Mouse (Mus musculus): ENCODE results near the gene Gxylt2. TPM values are rescaled to one million over a fixed set of nuclear protein-coding genes. Genes with fewer than 3 reads are reported as not detected.

Gxylt2 gene
- polyA plus RNA-seq, 1 experiment from 2014 or later, result 1.4 TPM

DNA sequence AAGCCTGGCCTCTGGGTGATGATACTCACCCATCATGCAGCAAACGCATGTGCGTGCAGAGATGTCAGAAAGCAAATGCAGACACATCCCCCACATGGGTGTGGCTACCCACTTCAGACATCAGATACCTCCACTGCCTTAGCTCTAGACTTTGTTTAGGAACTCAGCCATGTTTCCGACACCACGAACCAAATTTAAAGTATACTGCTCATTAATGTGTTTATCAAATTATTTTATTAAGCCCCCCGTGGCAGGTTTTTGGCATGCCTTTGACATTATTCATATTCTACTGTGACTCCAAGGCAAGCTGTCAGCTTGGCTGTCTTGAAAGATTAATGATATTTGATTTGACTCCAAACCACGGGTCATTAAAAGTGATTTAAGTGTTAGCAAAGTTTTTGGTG, 15.6 kb downstream of the Gxylt2 start:
- 54% methylated on average over 6 of the region's 6 CpGs for WGBS
- Histone ChIP-seq H3K9me3 (ENCODE audit: control insufficient read depth, low read length) (no peaks in the 10 kb centered on the region), H3K27ac (ENCODE audit: low read depth) (no peak overlapping the region), H3K4me1 (replicated peaks; ENCODE audit: control insufficient read depth, insufficient read depth, low read length) (no peaks in the 10 kb centered on the region), H3K4me3 (ENCODE audit: low read depth, low read length) (no peak overlapping the region), H3K9ac (ENCODE audit: low read length) (no peak overlapping the region), H3K4me2 (ENCODE audit: low read length) (no peak overlapping the region), H3K27me3 (replicated peaks; ENCODE audit: control insufficient read depth, insufficient read depth, low read length) (no peaks in the 10 kb centered on the region), H3K36me3 (ENCODE audit: control insufficient read depth, insufficient read depth, low read length) (no peaks in the 10 kb centered on the region)
- ATAC-seq (replicated peaks; ENCODE audit: low FRiP score, low TSS enrichment, low read depth) (no peak), DNase-seq (ENCODE audit: low spot score) (no peak)

DNA sequence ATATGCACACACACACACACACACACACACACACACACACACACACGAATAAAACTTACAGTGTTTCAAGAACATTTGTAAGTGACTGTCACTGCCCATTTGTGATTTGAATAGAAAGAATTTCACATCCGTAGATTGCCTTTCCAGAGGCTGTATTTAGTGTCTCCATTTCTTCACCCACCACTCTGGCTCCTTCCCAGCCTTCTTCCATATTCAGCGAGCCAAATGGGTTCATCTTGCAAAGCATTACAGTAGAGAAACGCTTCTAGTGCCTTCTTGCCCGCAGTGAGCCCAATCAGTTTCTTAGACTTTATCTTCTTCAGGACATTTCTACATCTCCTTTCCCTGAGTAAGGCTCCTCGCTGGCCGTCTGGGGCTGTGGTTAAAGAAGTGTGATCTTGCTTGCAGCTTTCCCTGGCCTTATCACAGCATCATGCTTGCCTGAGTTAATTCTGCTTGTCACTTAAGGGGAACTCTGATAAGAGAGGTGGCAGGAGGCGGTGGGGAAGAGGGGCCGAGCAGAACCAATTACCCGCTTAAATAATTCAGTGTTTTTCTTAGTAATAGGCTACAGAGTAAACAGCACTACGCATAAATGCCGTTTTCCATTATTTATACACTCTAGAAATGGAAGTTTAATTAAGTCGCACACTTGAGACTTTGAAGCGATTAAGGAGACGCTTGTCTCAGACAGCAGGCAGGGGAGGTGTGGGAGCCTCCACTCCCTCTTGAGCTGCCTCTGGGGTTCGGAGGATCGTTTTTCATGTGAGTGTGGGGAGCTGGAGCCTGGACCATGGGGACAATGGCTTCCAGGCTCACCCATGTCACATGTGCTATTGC, 16.6 kb downstream of the Gxylt2 start:
- 44% methylated on average over 17 of the region's 17 CpGs for WGBS
- Histone ChIP-seq H3K4me2 (ENCODE audit: low read length) (no peak overlapping the region), H3K27me3 (replicated peaks; ENCODE audit: control insufficient read depth, insufficient read depth, low read length) (no peaks in the 10 kb centered on the region), H3K36me3 (ENCODE audit: control insufficient read depth, insufficient read depth, low read length) (no peaks in the 10 kb centered on the region), H3K4me1 (replicated peaks; ENCODE audit: control insufficient read depth, insufficient read depth, low read length) (no peaks in the 10 kb centered on the region), H3K27ac (ENCODE audit: low read depth) (no peak overlapping the region), H3K9ac (ENCODE audit: low read length) (no peak overlapping the region), H3K4me3 (ENCODE audit: low read depth, low read length) (no peak overlapping the region), H3K9me3 (ENCODE audit: control insufficient read depth, low read length) (no peaks in the 10 kb centered on the region)
- ATAC-seq (replicated peaks; ENCODE audit: low FRiP score, low TSS enrichment, low read depth) (no peak), DNase-seq (ENCODE audit: low spot score) (no peak)

DNA sequence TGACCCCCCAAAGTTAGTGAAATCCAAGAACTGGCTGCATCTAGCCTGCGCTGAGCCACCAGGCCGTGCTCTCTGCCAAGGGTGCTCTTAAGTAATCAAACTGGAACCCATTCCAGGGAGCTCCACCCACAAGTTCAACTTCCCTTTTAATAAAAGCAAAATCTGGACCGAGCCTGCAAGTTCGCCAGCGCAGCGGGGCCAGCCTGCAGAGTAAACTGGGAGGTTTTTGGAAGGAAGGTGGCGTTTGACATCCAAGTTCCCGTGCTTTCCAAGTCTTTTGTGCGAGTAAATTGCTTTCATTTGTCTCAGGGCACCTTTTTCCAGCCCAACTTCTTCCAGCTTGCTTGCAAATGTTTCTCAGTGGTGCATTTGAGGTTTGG, 27.5 kb downstream of the Gxylt2 start:
- DNase-seq (ENCODE audit: low spot score) (no peak), ATAC-seq (replicated peaks; ENCODE audit: low FRiP score, low TSS enrichment, low read depth) (no peak)
- Histone ChIP-seq H3K9ac (ENCODE audit: low read length) (no peak overlapping the region), H3K9me3 (ENCODE audit: control insufficient read depth, low read length) (no peaks in the 10 kb centered on the region), H3K27ac (ENCODE audit: low read depth) (no peak overlapping the region), H3K36me3 (ENCODE audit: control insufficient read depth, insufficient read depth, low read length) (no peaks in the 10 kb centered on the region), H3K4me2 (ENCODE audit: low read length) (no peak overlapping the region), H3K27me3 (replicated peaks; ENCODE audit: control insufficient read depth, insufficient read depth, low read length) (no peaks in the 10 kb centered on the region), H3K4me1 (replicated peaks; ENCODE audit: control insufficient read depth, insufficient read depth, low read length) (0 out of 2 replicates have a peak, but pooled peaks cover 3% of the 10 kb centered on the region), H3K4me3 (ENCODE audit: low read depth, low read length) (no peak overlapping the region)
- WGBS, result 61% methylated on average over 9 of the region's 9 CpGs

DNA sequence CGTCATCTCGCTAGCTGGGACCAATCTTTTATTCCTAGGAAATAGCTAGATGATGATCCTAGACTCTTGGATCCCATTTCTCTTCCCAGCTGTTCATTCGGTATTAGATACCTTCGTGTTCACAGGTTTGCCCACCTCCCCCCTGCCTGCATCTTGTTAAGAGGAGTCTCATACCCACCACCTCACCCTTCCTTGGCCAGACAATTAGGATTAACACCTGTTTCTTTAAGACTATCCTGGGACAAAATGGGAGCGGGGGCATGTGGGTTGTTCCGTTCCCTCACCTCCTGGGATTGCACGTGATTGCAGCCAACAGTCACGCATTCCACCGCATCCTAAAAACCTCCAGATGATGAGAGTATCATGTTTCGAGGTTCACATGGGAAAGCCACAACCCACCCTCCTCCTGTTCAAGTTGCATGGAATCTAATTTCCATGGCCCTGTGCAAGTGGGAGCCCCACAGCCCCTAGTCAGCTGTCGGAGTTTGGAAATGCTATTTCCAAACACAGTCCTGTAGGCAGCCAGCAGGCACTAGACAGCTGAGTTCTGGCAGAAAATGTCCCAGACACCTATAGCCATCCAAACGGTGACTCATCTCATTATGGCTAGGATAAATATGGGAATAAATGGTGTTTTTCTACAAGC, 28.0 kb downstream of the Gxylt2 start:
- no peak for ATAC-seq (replicated peaks; ENCODE audit: low FRiP score, low TSS enrichment, low read depth)

DNA sequence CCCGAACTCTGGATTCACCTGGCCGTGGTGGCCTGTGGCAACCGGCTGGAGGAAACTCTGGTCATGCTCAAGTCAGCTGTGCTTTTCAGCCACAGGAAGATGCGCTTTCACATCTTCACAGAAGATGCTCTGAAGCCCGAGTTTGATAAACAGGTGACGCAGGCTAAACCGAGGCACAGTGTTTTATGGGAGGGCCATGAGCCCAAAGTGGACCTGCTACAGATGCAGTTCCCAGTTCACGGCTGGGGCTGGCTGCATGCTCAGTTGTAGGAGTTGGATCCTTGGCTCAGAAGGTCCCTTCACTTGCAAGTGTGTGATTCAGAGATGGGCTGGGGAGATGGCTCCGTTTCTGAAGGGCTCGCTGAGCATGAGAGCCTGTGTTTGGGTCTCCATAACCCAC, 28.7 kb downstream of the Gxylt2 start:
- DNase-seq (ENCODE audit: low spot score) (no peak), ATAC-seq (replicated peaks; ENCODE audit: low FRiP score, low TSS enrichment, low read depth) (no peak)
- 0 out of 2 replicates have a peak, but pooled peaks cover 3% of the 10 kb centered on the region for H3K4me1 ChIP-seq (replicated peaks; ENCODE audit: control insufficient read depth, insufficient read depth, low read length)
- no peak overlapping the region for H3K9ac ChIP-seq (ENCODE audit: low read length)
- no peak overlapping the region for H3K4me3 ChIP-seq (ENCODE audit: low read depth, low read length)
- no peak overlapping the region for H3K27ac ChIP-seq (ENCODE audit: low read depth)
- no peak overlapping the region for H3K4me2 ChIP-seq (ENCODE audit: low read length)
- H3K36me3 ChIP-seq (ENCODE audit: control insufficient read depth, insufficient read depth, low read length), result no peaks in the 10 kb centered on the region
- no peaks in the 10 kb centered on the region for H3K9me3 ChIP-seq (ENCODE audit: control insufficient read depth, low read length)
- 89% methylated on average over 10 of the region's 10 CpGs for WGBS
- no peaks in the 10 kb centered on the region for H3K27me3 ChIP-seq (replicated peaks; ENCODE audit: control insufficient read depth, insufficient read depth, low read length)

More for the DNA sequence above, 28.0 kb downstream of the Gxylt2 start:
- DNase-seq (ENCODE audit: low spot score), result no peak
- no peaks in the 10 kb centered on the region for H3K9me3 ChIP-seq (ENCODE audit: control insufficient read depth, low read length)
- H3K9ac ChIP-seq (ENCODE audit: low read length), result no peak overlapping the region
- H3K4me3 ChIP-seq (ENCODE audit: low read depth, low read length), result no peak overlapping the region
- 48% methylated on average over 12 of the region's 12 CpGs for WGBS
- H3K4me1 ChIP-seq (replicated peaks; ENCODE audit: control insufficient read depth, insufficient read depth, low read length), result 0 out of 2 replicates have a peak, but pooled peaks cover 3% of the 10 kb centered on the region
- H3K27ac ChIP-seq (ENCODE audit: low read depth), result no peak overlapping the region
- no peaks in the 10 kb centered on the region for H3K36me3 ChIP-seq (ENCODE audit: control insufficient read depth, insufficient read depth, low read length)
- H3K27me3 ChIP-seq (replicated peaks; ENCODE audit: control insufficient read depth, insufficient read depth, low read length), result no peaks in the 10 kb centered on the region
- no peak overlapping the region for H3K4me2 ChIP-seq (ENCODE audit: low read length)

DNA sequence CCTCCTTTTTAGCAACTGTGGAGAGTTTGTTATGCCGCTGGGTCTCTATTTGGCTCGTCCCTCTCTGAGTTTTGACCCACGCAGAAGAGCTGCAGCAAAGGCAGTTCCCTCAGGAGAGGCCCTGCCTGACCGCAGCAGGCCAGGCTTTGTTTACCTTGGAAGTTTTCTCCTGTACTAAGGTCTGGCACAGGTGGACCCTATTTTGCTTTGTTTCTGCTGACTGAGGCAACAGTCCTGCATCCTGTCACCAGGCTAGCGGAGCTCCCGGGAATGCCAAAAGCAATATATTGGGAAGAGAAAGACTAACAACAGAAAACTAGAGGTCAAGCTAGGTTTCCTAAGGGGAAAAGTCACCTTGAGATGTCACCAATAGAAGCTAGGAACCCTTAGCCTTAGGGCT, 29.8 kb downstream of the Gxylt2 start:
- no peak for DNase-seq (ENCODE audit: low spot score)
- Histone ChIP-seq H3K27ac (ENCODE audit: low read depth) (no peak overlapping the region), H3K4me2 (ENCODE audit: low read length) (no peak overlapping the region), H3K27me3 (replicated peaks; ENCODE audit: control insufficient read depth, insufficient read depth, low read length) (no peaks in the 10 kb centered on the region), H3K36me3 (ENCODE audit: control insufficient read depth, insufficient read depth, low read length) (no peaks in the 10 kb centered on the region), H3K4me1 (replicated peaks; ENCODE audit: control insufficient read depth, insufficient read depth, low read length) (0 out of 2 replicates have a peak, but pooled peaks cover 3% of the 10 kb centered on the region), H3K4me3 (ENCODE audit: low read depth, low read length) (no peak overlapping the region), H3K9me3 (ENCODE audit: control insufficient read depth, low read length) (no peaks in the 10 kb centered on the region), H3K9ac (ENCODE audit: low read length) (no peak overlapping the region)
- ATAC-seq (replicated peaks; ENCODE audit: low FRiP score, low TSS enrichment, low read depth), result no peak
- 66% methylated on average over 6 of the region's 6 CpGs for whole genome bisulfite sequencing

DNA sequence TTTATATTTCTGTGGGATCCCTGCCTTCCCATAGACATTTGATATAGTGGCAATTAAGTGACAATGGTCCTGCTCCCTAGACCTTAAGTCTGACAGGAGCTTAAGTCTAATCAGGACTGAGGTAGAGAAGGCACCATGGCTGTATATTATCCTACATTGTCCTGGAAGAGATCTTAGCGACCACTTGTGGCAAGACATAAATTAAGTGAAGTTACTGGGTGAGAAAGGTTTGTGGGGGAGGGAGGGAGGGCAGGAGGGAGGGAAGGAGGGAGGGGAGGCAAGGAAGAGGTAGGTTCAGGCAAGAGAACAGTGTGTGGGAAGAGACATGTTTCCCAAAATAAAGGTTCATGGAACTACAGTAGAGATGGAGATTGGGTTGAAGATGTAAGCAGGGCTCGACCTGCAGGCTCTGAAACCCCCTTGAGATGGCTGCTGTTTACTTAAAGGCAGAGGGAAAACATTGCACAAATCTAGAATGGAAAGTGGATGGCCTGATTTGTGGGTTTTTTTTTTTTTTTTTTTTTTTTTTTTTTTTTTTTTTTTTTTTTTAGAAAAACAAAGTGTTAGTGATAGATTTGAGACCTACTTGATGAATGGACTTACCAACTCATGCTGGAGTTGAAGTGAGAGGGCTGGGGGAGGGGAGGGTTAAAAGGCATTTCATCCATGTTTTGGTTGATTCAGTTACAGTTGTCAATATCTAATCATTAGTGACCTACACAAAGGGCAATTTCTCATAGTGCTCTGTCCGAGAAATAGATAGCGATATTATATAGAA, 54.1 kb downstream of the Gxylt2 start:
- no peaks in the 10 kb centered on the region for H3K36me3 ChIP-seq (ENCODE audit: control insufficient read depth, insufficient read depth, low read length)
- H3K4me2 ChIP-seq (ENCODE audit: low read length), result no peak overlapping the region
- no peaks in the 10 kb centered on the region for H3K27me3 ChIP-seq (replicated peaks; ENCODE audit: control insufficient read depth, insufficient read depth, low read length)
- no peak overlapping the region for H3K27ac ChIP-seq (ENCODE audit: low read depth)
- no peak for ATAC-seq (replicated peaks; ENCODE audit: low FRiP score, low TSS enrichment, low read depth)
- no peak for DNase-seq (ENCODE audit: low spot score)
- no peaks in the 10 kb centered on the region for H3K4me1 ChIP-seq (replicated peaks; ENCODE audit: control insufficient read depth, insufficient read depth, low read length)
- H3K9me3 ChIP-seq (ENCODE audit: control insufficient read depth, low read length), result no peaks in the 10 kb centered on the region
- 64% methylated on average over 4 of the region's 4 CpGs for WGBS
- H3K9ac ChIP-seq (ENCODE audit: low read length), result no peak overlapping the region
- H3K4me3 ChIP-seq (ENCODE audit: low read depth, low read length), result no peak overlapping the region

DNA sequence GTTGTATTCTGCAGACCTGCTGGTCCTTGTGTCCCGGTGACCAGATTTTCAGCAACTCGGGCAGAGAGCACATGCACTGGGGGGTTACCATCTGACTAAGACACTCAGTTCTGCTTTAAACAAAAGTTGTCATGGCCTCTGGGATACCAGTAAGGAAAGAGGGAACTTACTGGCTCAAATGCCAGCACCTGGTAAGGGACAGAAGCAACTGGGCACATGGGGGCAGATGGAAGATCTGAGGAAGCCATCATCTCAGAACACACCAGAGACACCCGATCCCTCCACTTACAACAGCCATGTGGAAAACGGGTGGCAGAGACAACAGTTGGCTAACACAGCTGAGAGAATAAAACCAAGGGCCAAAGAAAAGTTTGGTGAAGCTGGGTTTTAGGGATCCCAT, 63.2 kb downstream of the Gxylt2 start:
- H3K9me3 ChIP-seq (ENCODE audit: control insufficient read depth, low read length), result no peaks in the 10 kb centered on the region
- 87% methylated on average over 4 of the region's 4 CpGs for WGBS
- no peaks in the 10 kb centered on the region for H3K4me1 ChIP-seq (replicated peaks; ENCODE audit: control insufficient read depth, insufficient read depth, low read length)
- no peak for ATAC-seq (replicated peaks; ENCODE audit: low FRiP score, low TSS enrichment, low read depth)
- H3K4me2 ChIP-seq (ENCODE audit: low read length), result no peak overlapping the region
- H3K4me3 ChIP-seq (ENCODE audit: low read depth, low read length), result no peak overlapping the region
- H3K9ac ChIP-seq (ENCODE audit: low read length), result no peak overlapping the region
- H3K27ac ChIP-seq (ENCODE audit: low read depth), result no peak overlapping the region
- no peaks in the 10 kb centered on the region for H3K36me3 ChIP-seq (ENCODE audit: control insufficient read depth, insufficient read depth, low read length)
- DNase-seq (ENCODE audit: low spot score), result no peak
- no peaks in the 10 kb centered on the region for H3K27me3 ChIP-seq (replicated peaks; ENCODE audit: control insufficient read depth, insufficient read depth, low read length)
